Mouse (Mus musculus): Measurements from ENCODE around the gene 1600012H06Rik. TPM values are rescaled to one million over a fixed set of nuclear protein-coding genes. Genes with fewer than 3 reads are reported as not detected.
"Not testable (repeated sequence)": the region's sequence is repeated elsewhere in the genome, so short reads cannot be mapped to it uniquely, and the experiment has no call there.

The 1600012H06Rik gene
- polyA plus RNA-seq, 1 experiment from 2014 or later, result 37.5 TPM

DNA sequence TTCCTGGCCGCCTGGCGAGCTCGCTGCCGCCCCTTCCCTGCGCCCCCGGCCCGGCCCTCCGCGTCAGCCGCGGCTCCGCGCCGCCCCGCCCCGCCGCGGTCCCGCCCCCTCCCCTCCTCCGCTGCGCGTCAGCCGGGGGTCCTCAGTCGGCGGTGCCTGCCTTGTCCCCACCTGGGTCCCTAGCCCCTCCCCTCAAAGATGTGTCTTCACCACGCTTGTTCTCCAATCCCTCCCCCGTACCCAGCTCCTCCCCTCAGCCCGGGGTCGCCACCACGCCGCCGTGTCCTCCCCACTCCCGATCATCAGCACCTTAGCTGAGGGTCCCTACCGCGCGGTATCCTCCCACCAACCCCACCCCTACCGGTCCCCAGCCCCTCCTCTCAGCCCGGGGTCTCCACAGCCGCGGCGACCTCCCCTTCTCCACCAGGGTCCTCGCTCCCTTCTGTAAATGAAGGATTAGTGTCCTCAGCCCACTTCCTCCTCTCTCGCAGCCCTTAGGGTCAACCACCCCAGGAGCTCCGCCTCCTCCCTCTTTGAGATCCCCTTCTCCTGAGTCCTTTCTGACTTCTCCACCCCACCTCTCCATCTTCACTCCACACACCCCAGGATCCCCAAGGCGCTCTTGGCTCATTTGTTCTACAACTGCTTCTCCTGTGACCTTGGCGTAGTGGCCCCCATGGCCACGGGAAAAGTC, 50.3 kb downstream of the 1600012H06Rik start:
- not testable (repeated sequence) for H3K36me3 ChIP-seq; H3K4me1 ChIP-seq; H3K4me2 ChIP-seq (replicated peaks); H3K4me3 ChIP-seq; H3K27me3 ChIP-seq; H3K27ac ChIP-seq; H3K9me3 ChIP-seq (replicated peaks); H3K9ac ChIP-seq
- peak; percentile 93 for ATAC-seq (ENCODE audit: low FRiP score)
- WGBS, result no CpG with 5 or more reads among the region's 47 CpGs

DNA sequence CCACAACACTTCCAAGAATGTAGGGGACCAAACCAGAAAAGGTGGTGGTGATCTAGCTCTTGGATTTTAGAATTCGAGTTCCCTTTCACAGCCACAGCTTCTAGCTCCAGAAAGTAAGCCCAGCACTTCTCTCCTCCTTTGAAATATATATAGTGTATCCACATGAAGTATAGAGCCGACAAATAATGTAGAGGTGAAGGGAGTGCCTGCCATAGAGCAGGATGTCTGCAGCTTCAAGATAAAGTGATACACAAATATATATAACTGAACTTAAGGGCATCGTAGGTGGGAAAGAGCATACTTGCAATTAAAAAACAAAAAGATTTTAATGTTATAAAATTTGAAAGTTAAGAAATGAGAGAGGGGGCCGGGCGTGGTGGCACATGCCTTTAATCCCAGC, 51.2 kb downstream of the 1600012H06Rik start:
- ATAC-seq (ENCODE audit: low FRiP score); H3K4me2 ChIP-seq (replicated peaks); H3K27ac ChIP-seq; H3K9me3 ChIP-seq (replicated peaks); H3K27me3 ChIP-seq; H3K9ac ChIP-seq; H3K4me1 ChIP-seq; H3K36me3 ChIP-seq; H3K4me3 ChIP-seq: not testable (repeated sequence)
- WGBS, result no CpG with 5 or more reads among the region's 5 CpGs

DNA sequence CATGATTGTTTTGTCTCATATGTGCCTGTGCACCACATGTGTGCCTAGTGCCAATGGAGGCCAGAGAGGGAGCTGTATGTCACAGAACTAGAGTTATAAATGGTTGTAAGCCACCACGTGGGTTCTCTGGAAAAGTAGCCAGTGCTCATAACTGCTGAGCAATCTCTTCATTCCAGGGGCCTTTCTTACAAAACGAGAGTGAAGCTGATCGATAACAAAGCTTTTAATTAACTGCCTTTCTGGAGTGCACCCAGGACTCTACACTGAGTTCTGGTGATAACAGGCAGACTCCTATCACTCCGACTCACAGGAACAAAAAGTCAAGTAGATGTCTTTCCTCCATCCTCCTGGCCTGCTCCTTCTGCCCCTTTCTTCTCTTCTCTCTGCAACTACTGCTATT, 57.1 kb downstream of the 1600012H06Rik start:
- not testable (repeated sequence) for H3K27me3 ChIP-seq; H3K27ac ChIP-seq; ATAC-seq (ENCODE audit: low FRiP score); H3K9me3 ChIP-seq (replicated peaks); H3K4me2 ChIP-seq (replicated peaks); H3K36me3 ChIP-seq; H3K4me1 ChIP-seq; H3K9ac ChIP-seq; H3K4me3 ChIP-seq
- no CpG with 5 or more reads among the region's 4 CpGs for WGBS

DNA sequence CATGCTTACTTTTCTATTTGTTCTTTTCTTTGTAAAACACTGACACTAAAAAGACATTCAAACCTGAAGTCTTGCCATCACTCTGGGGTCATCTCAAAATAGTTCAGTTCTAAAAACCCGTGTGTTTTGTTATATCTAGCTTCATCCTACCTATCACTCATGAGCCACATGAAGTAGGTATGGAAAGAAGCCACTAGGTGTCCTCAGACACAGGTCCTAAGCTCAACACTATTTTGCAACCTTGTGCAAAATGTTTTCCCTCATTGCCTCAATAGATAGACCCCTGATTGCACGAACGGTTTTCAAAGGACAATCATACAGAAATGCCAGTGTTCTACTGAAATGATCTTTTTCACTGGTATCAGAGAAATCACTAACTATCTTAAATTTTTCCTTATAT, 66.1 kb downstream of the 1600012H06Rik start:
- H3K36me3 ChIP-seq; ATAC-seq (ENCODE audit: low FRiP score): not testable (repeated sequence)
- no CpG with 5 or more reads among the region's 3 CpGs for WGBS

More for the DNA sequence above, 66.1 kb downstream of the 1600012H06Rik start:
- H3K4me2 ChIP-seq (replicated peaks); H3K27ac ChIP-seq; H3K4me3 ChIP-seq; H3K9me3 ChIP-seq (replicated peaks); H3K27me3 ChIP-seq; H3K9ac ChIP-seq; H3K4me1 ChIP-seq: not testable (repeated sequence)

Other genes starting within 250 kb of the 1600012H06Rik start
- 15.1 and 20.6 TPM in 2 replicates for gene Thbs2, start 248.9 kb upstream of the 1600012H06Rik start, polyA plus RNA-seq (2016; fragmentation: Nextera tagmentation; extraction: Ambion mirVana)
- 7.0 and 8.5 TPM in 2 replicates for gene Wdr27, start within 50 bp of the 1600012H06Rik start, polyA plus RNA-seq (2016; fragmentation: Nextera tagmentation; extraction: Ambion mirVana)
- 22.2 and 24.9 TPM in 2 replicates for gene Phf10, start 18.1 kb downstream of the 1600012H06Rik start, polyA plus RNA-seq (2016; fragmentation: Nextera tagmentation; extraction: Ambion mirVana)
- 10.3 and 12.2 TPM in 2 replicates for gene 9030025P20Rik, start 35.3 kb downstream of the 1600012H06Rik start, polyA plus RNA-seq (2016; fragmentation: Nextera tagmentation; extraction: Ambion mirVana)
- gene Gm3417, start 35.6 kb downstream of the 1600012H06Rik start, polyA plus RNA-seq (2016; fragmentation: Nextera tagmentation; extraction: Ambion mirVana), result 1.1 TPM in 1 of 2 replicates, not detected in the other
- gene Gm3435, start 67.0 kb downstream of the 1600012H06Rik start, polyA plus RNA-seq (2016; fragmentation: Nextera tagmentation; extraction: Ambion mirVana), result 10.3 and 11.7 TPM in 2 replicates
- 97.1 and 112 TPM in 2 replicates for gene Ermard, start 98.0 kb downstream of the 1600012H06Rik start, polyA plus RNA-seq (2016; fragmentation: Nextera tagmentation; extraction: Ambion mirVana)
- not detected in 2 replicates for gene Tcte3, start 98.3 kb downstream of the 1600012H06Rik start, polyA plus RNA-seq (2016; fragmentation: Nextera tagmentation; extraction: Ambion mirVana)
- gene Gm3448, start 98.4 kb downstream of the 1600012H06Rik start, polyA plus RNA-seq (2016; fragmentation: Nextera tagmentation; extraction: Ambion mirVana), result 5.9 and 6.5 TPM in 2 replicates